Mouse (Mus musculus): ENCODE data around the gene Ephb1.
A peak's percentile ranks its signal among the peaks of the same experiment; 100 is the strongest.

Gene Ephb1

DNA sequence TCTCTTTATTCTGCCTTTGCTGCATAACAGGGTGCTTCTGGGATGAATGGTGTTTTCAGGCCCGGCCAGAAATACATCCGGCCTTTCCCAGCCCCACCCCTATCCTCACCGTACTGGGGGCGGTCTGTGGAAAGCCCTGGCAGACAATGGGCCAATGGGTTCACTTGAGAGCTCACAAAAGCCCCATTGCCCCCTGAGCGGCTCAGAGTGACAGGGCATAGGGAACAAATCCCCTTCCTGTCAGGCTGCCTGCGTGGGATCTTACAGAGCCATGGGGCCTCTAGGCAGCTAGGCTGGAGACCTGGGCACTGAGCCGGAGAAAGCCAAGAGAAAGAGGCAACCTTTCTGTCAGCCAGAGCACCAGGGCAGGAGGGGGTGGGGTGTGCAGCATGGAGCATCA is 111.2 kb downstream of the Ephb1 start:
- DNase-seq = peak in 1 of 2 experiments; percentile 40

DNA sequence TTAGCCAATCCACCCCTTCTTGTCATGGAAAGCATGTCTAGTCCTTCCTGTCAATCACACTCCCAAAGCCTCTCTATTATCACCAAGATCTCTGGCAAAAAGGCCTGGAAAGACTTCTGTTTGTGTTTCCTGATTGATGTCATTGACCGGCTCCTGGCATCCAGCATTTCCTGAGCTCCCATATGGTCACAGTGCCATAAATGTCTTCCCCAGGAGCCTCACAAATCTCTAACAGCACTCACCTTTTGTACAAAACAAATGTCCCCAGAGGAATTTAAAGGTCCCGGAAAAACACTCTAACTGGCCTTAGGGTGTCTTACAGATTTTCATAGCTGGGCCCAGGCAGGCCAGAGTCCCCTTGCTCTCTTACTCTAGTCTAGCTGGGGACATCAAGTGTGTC is 112.9 kb downstream of the Ephb1 start:
- peak; percentile 61 to 65 for DNase-seq

DNA sequence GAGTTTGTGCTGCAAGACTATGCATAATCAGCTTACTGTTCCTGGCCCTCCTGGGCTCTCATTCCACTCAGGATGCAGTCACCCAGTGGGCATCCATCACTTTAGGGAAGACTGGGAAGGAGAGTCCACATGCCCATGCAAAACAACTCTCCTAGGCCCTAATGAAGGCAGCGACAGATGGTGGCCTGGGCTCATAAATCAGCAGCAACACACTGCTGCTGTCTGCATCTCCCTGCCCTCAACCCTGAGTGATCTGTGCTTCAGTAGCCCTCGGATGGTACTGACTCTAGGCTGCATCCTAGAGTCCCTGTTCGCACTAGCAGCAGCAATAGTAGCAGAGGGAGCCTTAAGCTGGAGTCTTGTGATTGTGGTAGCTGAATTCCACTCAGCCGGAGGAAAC is 114.3 kb downstream of the Ephb1 start:
- peak; percentile 50 to 56 for DNase-seq

DNA sequence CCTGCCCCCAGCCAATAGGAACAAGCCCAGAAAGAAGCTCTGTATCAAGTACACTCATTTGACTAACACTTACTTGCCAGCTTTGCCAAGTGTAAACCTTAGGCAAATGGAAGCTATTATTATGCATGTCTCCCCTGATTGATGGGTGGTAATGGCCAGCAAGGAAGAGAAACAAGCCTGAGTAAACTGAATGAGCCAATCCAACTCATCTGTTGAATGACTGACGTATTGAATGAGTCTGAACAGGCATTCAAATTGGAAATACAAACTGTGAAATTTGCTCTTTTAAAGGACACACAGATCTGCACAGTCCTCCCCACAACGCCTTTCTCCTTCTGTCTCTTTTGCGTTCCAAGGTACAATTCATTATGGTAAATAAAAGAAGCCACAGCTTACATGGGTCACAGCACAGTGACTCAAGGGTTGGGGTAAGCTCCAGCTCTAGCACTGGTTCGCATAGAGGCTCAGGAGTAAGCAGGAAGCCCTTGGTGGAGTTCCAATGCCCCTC is 119.0 kb downstream of the Ephb1 start:
- no peak for DNase-seq

DNA sequence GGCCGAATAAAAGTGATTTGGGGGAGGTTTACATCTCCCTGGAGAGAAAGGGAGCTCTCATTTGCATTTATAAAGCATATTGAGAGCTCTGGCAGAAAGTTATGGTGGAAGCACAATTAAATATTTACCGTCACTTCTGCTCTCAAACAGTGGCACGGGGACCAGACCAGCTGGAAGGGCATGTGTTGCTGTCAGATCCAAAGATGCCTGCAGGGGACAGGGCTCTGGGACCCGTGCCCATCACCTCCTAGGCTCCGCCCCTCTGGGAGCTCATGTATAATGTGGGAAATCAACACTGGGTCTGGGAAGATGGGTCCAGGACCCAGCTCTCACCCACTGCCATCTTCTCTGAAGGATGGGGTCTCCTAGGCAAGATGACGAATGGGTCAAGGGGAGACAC is 123.2 kb downstream of the Ephb1 start:
- peak; percentile 59 to 65 for DNase-seq

DNA sequence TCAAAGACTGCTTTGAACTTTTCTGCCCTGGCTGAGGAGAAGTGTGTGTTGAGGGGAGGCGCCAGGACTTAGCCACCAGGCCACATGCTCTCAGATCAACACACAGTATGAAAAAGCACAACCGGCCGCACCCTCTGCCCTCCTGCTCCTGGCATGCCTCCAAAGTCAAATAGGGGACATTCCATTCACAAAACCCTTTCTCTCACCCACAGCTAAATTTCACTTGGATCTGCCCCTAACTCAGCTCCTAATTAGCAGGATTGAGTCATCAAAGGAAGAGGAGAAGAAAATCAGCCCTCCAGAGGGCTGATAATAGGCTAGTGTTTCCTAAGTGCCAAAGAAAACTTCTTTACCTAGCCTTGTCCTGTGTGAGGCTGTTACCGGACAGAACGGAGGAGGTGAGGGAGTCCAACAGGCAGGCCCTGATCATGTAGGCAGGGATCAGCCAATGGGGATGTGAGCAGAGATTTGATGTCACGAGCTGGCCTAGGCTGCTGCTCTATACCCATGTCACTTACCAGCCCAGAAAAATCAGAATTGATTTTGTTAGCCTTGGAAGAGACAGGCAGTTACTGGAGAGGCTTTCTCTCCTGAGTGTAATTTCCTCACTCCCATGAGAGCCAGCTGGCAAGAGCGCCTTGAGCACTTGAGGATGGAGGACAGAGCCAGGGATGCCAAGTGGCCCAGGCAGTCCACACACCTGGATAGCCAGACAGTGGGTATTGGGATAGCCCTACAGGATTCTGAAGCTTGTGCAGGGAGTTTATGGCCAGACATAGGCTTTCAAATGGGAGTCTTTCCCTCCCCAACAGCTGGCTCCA is 137.5 kb downstream of the Ephb1 start:
- DNase-seq = peak; percentile 34 to 37

DNA sequence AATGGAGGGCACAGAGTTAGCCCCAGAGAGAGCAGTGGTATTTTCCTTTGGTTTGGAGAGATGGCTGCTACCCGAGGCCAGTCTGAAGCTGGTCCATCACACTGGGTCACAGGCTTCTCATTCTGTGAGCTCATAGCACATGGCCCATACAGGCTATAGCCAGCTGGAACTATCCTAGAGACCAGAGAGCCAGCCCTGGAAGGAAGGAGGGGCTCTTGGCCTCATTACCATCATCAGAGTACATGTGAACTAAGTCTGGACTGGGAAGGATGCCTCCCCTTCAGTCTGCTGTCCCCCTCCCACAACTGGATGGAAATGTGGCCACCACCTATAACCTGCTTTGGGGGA is 142.5 kb downstream of the Ephb1 start:
- DNase-seq = no peak

DNA sequence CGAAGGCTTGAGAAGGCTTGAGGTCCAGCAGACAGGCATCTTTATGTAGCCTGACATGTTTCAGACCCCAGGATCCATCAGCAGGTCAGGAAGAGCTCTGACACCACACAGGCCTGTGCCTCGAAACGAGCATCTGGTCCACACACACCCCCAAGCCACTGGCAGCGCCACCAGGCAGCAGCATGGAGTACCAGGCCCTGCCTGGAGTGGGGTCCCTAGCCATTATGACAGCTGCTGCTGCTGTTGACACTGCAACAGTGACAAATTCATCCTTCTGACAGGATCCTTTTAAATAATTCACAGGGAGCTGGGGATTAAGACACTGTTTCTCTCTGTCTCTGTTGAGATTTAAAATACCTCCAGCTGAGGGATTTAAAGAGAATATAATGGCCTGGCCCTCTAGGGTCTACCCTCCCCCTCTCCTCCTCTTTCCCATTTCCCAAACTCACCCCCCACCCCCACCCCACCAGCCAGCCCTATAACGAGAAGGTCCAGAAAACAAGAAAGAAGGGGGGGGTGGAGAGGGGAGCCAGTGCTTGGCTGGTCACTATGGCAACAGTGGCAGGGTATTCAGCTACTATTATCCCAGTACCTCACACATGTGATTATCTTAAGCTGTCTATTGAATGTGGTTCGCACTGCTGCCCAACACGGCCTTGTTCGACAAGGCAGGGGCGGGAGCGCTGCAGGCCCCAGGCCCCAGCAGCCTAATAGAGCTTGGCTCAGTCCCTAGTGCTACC is 143.0 kb downstream of the Ephb1 start:
- no peak for DNase-seq

DNA sequence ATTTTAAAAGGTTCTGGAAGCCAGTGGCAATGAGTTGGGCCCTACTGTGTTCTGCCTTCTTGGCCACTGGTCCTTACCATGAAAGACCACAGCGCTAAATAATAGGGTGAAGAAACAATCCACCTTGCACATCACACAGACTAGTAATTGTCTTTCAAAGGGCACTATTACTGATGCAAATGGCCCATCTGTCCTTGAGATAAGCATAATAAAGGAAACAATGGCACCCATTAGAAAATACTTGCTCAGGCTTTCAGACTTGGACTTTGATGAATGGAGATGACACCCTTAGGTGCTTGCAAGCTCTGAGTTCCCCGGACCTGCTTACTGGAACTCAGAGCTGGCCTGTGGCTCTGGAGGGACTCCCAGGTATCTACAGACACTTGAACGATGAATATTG is 149.0 kb downstream of the Ephb1 start:
- DNase-seq = no peak

DNA sequence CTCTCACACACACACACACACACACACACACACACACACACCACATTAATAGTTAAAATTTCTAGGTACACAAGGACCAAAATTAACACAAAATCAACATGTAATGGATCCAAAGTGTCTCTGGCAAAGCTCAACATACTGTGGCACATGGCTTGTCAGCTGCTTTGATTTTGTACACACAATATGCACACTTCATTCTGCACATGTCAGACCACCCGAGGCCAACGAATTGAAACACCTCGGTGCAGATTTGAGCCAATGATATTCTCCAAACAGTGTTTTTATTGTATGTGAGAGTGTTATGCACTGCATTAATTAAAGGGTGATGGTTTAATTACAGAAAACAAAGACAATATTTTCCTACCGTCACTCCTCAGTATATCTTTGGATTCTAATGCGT is 152.6 kb downstream of the Ephb1 start:
- DNase-seq = no peak

DNA sequence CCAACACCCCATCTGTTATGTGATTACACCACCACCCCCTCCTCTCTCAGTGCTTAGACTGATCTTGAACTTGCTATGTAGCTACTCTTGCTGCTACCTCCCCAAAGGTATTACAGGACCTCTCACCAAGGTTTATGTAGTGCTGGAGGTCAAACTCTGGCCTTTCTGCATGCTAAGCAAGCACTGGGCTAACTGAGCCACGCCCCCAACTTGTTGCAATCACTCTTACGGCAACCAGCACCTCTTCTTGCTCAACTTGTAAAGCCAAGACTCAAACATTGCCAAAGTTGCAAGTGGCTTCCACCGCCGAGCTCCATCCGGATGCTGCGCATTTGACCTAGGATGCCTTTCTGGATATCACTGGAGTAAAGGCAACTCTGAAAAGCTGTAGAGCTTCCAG is 157.6 kb downstream of the Ephb1 start:
- no peak for DNase-seq

DNA sequence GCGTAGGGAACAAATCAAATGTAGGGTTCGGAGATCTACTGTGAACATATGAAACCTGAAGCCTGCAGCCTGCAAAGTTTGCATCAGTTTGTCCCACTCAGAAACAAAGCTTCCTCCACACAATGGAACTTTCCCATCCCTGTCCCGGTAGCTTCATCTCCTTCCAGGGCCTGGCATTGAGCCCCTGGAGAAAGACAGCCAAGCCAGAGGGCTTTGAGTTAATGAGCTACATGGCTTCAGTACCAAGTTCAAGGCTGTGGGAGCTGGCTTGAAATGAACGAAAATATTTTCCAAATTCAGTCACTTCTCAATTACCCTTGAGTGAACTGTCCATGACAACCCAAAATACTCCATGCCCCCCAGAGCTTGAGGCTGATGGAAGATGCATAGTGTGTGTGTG is 160.4 kb downstream of the Ephb1 start:
- no peak for DNase-seq

DNA sequence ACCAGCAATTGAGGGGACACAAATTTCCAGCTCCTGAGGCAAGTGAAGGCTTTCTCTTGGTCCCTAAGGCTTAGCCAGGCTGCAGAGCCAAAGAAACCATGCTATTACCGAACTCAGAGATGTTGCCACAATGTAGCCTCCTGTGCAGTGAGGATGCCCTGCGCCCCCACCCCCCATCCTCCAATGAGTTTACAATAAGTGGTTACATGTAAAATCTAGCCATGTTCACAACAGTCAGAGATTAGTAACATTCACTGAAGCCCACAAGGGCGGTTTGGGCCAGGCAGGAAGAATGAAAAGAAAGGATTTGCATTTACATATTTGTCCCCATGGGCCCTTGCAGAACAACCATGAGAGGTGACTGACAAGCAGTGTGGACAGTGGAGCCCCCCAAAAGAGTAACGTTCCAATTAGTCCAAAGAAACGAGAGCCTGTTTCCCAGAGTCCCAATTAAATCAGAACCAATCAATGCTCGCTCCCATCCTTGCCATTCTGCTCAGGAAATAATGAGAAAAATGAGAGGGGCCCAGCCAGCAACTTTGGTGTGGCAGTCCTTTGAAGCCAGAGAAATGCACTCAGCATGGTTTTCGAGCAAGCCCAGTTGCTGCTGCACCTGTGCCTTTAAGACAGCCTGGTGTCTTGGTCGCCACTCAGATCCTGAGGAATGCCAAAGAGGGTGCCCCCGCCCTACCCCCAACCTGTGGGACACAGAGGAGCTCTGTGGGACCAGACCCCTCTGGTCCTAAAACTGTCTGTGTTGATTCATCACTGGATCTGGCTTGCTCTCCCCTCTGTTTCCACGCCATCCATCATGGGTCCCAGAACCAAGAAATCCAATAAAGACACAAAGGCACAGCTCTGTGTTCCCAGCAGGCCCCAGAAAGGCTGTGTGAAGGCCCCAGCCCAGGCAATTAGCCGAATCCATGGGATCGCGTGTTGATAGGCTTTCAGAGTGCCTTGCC is 161.5 kb downstream of the Ephb1 start:
- no peak for DNase-seq

DNA sequence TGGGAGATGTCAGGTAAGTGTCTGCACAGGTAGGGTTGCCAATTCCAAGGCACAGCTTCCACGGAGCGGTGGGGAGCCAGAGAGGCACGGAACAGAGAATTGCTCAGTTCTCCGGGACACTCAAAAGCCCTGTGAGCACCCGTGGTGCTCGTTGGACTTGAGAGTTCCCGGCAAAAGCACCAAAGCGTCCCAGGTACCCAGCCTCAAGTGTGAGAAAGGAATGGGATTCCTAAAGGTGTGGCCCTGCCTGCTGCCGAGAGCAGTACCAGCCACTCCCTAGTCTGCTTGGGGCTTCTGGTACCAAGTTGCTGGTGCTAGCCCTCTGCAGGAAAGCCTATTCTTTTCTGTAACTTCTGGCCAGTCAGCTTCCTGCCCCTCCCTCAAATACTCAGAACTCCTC is 164.4 kb downstream of the Ephb1 start:
- peak in 1 of 2 experiments; percentile 50 for DNase-seq

DNA sequence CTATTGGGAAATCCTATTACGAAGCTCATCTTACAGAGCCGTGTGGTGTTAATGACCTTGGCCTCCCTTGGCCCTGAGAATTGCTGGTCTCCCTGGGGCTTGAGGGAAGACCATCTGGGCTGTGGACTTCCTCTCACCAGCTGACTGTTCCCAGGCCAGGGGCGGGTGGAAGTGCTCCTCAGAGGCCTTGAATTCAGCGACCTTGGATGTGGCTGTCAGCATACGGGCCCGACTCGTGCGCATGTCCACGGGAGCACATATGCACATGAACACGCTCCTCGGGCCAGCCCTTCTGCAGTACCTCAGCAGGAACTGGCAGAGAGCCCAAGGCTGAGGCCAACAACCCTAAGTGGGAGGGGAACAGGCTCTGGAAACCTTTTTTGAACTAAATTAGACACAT is 165.1 kb downstream of the Ephb1 start:
- DNase-seq = peak; percentile 91 to 93

DNA sequence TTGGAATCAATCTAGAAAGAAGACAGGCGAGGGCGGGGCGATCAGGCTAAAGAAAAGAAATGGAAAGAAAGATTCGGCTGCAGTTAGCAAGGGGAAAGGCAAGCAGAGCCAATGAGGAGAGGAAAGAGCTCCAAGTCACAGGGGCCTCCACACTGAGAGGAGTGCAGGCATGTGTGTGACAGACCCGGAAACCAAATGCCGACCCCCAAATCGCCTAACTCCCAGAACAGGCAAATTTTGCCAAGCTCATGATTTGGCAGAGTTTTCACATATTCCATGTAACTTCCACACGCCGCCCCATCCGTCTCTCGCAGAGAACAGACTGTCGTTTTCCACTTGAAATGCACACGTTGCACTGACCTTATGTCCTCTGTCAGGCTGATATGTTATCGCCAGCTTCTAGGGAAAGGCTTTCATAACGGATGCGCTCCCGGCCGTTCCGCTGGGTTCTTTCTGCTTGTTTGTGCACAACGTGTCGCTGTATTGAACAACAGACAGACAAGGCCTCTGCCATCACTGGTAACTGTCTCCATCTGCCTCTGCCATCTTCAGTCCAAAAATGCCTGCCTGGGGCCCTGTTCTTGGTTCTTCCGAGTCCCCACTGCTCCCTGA is 170.7 kb downstream of the Ephb1 start:
- peak; percentile 48 to 53 for DNase-seq

DNA sequence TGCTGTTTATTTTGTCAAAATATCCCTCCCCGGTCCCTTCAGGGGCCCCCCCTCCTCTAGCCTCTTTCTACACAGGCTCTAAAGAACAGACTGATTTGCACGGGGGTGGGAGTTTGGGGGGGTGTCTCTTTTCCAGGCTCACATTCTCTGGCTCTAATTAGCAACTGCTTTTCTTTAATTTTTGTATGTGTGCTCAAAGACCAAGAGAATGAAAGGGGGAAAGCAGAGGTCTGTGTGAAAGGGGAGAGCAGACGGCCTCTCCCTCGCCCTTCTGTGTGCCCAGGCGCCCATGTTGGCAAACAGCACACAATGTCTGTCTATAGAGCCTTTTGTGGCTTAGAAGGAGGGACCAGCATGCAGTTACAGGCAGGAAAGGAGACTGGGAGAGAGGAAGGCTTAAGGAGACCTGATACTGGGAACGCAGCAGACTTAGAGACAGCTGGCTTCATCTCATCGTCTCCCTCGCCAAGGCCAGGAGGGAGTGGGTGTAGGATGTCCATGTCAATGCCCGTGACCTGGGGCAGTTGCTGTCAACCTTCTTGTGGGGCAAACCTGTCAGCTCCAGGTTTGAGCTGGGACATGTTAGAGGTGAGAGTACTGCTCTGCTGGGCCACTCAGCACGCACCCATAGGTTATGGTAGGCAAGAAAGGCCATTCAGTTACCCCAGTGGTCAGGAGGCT is 172.5 kb downstream of the Ephb1 start:
- DNase-seq = no peak

DNA sequence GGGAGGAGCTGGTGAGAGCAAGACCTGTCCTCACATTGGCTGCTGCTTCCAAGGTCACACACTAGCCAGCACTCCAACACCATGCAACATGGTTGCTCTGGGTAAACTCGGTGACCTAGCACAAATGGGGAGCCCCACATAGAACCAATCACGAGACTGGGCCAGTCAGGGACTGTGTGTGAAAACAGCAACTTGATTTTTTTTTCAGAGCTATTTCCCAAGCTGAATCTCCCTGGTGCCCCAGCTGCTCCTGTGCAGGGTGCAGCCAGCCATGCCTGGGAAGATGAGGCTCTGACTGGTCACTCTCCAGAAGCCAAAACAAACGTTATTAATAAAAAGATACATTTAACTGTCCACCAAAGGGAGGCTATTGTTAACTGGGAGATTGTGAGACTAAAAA is 173.2 kb downstream of the Ephb1 start:
- no peak for DNase-seq

DNA sequence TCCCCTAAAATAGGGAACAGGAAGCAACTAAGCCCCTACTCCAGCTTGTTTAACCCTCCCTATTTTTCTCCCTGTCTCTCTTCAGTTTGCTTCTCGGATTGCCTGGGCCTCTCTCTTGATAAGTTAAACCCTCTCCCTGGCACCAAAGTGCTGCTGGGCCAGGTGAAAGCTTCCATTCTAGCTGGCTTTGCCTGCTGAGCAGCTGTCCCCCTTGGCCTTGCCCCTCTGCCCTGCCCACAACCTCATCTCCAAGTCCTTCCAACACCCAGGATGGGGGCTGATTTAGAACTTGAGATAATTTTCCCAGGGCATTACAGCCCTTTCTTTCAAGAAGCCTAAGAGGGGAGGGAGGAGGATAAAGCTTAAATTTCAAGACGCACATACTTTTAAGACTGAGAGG is 174.0 kb downstream of the Ephb1 start:
- DNase-seq = no peak

DNA sequence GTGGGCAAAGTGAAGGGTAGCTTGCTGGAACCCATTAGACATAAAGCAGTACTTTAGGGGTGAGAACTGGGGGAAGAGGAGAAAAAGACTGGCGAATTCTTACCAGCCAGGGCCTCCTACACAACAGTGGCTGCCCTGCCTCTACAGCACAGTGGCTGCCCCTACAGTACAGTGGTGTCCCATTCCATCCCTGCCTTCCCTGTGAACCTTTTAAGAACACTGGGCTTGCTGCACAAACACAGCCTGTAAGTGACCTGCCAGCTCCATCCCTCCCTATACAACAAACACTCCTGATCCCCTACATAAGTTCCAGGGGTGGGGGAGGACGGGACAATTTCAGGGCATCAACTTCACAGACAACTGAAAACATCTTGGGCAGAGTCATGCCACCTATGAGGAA is 174.4 kb downstream of the Ephb1 start:
- no peak for DNase-seq

DNA sequence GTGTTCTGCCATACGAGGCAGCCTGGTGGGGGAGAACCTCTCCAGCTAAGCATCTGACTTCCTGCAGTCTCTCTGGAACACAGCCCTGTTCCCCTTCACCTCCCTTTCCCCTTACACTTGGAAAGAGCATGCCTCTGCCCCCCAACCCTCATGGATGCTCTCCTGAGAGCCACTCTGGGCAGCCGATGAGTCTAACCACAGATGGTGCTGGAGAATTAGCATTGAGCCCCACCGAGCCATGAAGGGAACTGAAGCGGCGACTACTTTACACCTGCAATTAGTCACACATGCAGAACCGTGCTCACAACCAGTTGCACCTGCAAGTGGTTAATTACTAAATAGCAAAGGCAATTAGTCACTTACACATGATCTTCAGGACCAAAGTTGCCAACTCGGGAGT is 184.8 kb downstream of the Ephb1 start:
- DNase-seq = no peak

DNA sequence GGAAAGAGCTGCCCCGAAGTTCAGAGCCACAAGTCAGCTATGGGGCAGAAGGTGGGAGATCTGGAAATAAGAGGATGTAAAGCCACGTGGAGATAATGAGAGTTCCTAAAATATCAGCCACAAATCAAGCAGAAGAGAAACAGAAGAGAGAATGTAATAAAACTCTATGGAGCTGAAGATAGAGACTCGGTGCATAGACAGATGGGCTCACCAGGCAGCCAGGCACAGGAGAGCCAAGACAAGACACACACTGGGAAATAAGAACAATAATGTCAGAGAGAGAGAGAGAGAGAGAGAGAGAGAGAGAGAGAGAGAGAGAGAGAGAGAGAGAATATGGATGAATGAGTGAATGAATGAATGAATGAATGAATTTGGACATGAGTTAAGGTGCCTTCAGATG is 198.6 kb downstream of the Ephb1 start:
- DNase-seq = peak; percentile 26 to 49
